20 mouse cellular contexts compared by ENCODE assay signal in genomic region chr1:92169776-92170055, GRCm38 (mm10).
"Had no signal": no experiment of that assay in that cellular context is flagged by ENCODE, and none has a peak within 500 bp of the region (broad histone marks: within the 10 kb centered on the region; RNA-seq: fewer than 3 reads in every experiment).

No protein-coding gene starts in this region.

- DNase-seq: gastrocnemius, adult 2 months; gastrocnemius, postnatal 10 days; gastrocnemius, postnatal 25 days; heart, adult 2 months; heart, postnatal 10 days; heart, postnatal 4 days; kidney, adult 8-10 months; kidney, postnatal 4 days; liver; liver, embryonic 13.5 days; liver, postnatal 0 days; lung, adult 2 months had no signal

- H3K4me3 ChIP-seq: gastrocnemius, adult 2 months; heart, adult 2 months; heart, embryonic 12.5 days; hindbrain, embryonic 13.5 days; hindbrain, embryonic 15.5 days; intestine, embryonic 15.5 days; left cerebral cortex, adult 2 months; limb, embryonic 10.5 days; limb, embryonic 12.5 days; liver, embryonic 13.5 days; liver, embryonic 15.5 days had no signal

- H3K9me3 ChIP-seq: heart, embryonic 12.5 days; hindbrain, embryonic 13.5 days; hindbrain, embryonic 15.5 days; intestine, embryonic 15.5 days; limb, embryonic 10.5 days; limb, embryonic 12.5 days; liver, embryonic 13.5 days; liver, embryonic 15.5 days had no signal

- H3K27ac ChIP-seq: heart, adult 2 months; hindbrain, embryonic 13.5 days; hindbrain, embryonic 15.5 days; intestine, embryonic 15.5 days; limb, embryonic 12.5 days; liver, embryonic 13.5 days; liver, embryonic 15.5 days had no signal

- H3K27me3 ChIP-seq: heart, embryonic 12.5 days; hindbrain, embryonic 13.5 days; hindbrain, embryonic 15.5 days; intestine, embryonic 15.5 days; limb, embryonic 12.5 days; liver, embryonic 13.5 days; liver, embryonic 15.5 days had no signal

- H3K36me3 ChIP-seq: heart, embryonic 12.5 days; hindbrain, embryonic 13.5 days; hindbrain, embryonic 15.5 days; intestine, embryonic 15.5 days; limb, embryonic 12.5 days; liver, embryonic 13.5 days; liver, embryonic 15.5 days had no signal
